Mouse (Mus musculus): ENCODE data around the gene Khnyn. TPM values are rescaled to one million over a fixed set of nuclear protein-coding genes. Genes with fewer than 3 reads are reported as not detected.

Gene Khnyn
- polyA plus RNA-seq, 1 experiment: 10.0 TPM

DNA sequence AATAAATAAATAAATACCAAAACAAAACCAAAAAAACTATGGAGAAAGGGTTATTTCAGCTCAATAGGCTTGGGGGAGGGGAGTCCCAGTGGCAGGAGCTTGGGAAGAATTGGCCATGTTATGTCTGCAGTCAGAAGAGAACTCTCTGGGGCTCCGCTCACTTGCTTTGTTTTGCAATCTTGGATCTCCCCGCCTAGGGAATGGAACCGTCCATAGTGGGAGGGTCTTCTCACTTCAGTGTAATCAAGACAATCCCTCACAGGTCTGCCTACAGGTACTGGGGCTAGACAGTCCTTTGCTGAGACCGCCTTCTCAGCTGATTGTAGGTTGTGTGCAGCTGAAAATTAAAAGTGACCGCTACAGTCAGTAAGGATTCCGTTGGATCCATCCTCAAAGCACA lies 15.2 kb upstream of the Khnyn start:
- Histone ChIP-seq H3K27me3 (ENCODE audit: control insufficient read depth, insufficient read depth, insufficient read length) (peaks cover 8% of the 10 kb centered on the region), H3K36me3 (ENCODE audit: control insufficient read depth, insufficient read depth) (no peaks in the 10 kb centered on the region), H3K4me2 (ENCODE audit: low read depth) (no peak overlapping the region), H3K79me2 (ENCODE audit: control insufficient read depth, insufficient read depth) (no peaks in the 10 kb centered on the region), H3K4me3 (no peak overlapping the region), H3ac (ENCODE audit: control insufficient read depth, insufficient read length) (no peak overlapping the region)
- no peak for TF ChIP-seq SRF (IDR thresholded peaks at IDR 0.05; ENCODE audit: control insufficient read depth, insufficient read length, low read depth)
- no peak for TF ChIP-seq MYOD1 (IDR thresholded peaks at IDR 0.05; ENCODE audit: control insufficient read depth in 1 of 3, insufficient read length in 2 of 3, low read depth in 2 of 3)
- TF ChIP-seq TCF3 (IDR thresholded peaks at IDR 0.05; ENCODE audit: insufficient read length, low read depth): no peak
- no peak for TF ChIP-seq CEBPB (IDR thresholded peaks at IDR 0.05; ENCODE audit: insufficient read depth, poor library complexity, severe bottlenecking)
- TF ChIP-seq MYOG (IDR thresholded peaks at IDR 0.05; ENCODE audit: control insufficient read depth in 1 of 3, insufficient read depth in 1 of 3, insufficient read length in 2 of 3, low read depth in 2 of 3): no peak
- no peak for TF ChIP-seq TCF12 (IDR thresholded peaks at IDR 0.05; ENCODE audit: insufficient read depth, poor library complexity, severe bottlenecking)
- no peak for TF ChIP-seq MAX (IDR thresholded peaks at IDR 0.05; ENCODE audit: low read depth)
- TF ChIP-seq POLR2AphosphoS2 (IDR thresholded peaks at IDR 0.05; ENCODE audit: insufficient read length, low read depth): no peak
- TF ChIP-seq USF1 (IDR thresholded peaks at IDR 0.05; ENCODE audit: low read depth): no peak
- TF ChIP-seq E2F4 (IDR thresholded peaks at IDR 0.05; ENCODE audit: insufficient read depth): no peak
- TF ChIP-seq POLR2A (IDR thresholded peaks at IDR 0.05; ENCODE audit: insufficient read length, low read depth): no peak
- no peak for TF ChIP-seq REST (IDR thresholded peaks at IDR 0.05; ENCODE audit: insufficient read depth, insufficient read length)

DNA sequence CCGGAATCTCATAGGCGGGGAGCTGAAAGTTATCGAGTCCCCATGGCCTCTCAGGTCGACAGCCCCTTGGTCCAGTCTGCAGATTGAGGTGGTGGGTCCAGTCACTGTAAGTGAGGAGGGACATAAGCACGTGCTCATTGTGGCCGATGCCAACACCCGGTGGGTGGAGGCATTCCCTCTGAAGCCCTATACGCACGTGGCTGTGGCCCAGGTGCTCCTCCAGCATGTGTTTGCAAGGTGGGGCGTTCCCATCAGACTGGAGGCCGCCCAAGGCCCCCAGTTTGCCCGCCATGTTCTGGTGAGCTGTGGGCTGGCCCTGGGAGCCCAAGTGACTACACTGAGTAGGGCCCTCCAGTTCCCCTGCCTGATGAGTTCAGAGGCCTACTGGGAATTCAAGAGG lies 12.7 kb upstream of the Khnyn start:
- Histone ChIP-seq H3K27me3 (ENCODE audit: control insufficient read depth, insufficient read depth, insufficient read length) (no peaks in the 10 kb centered on the region), H3K36me3 (ENCODE audit: control insufficient read depth, insufficient read depth) (no peaks in the 10 kb centered on the region), H3K4me3 (no peak overlapping the region), H3K4me2 (ENCODE audit: low read depth) (no peak overlapping the region), H3ac (ENCODE audit: control insufficient read depth, insufficient read length) (no peak overlapping the region), H3K79me2 (ENCODE audit: control insufficient read depth, insufficient read depth) (no peaks in the 10 kb centered on the region)
- TF ChIP-seq MYOG (IDR thresholded peaks at IDR 0.05; ENCODE audit: control insufficient read depth in 1 of 3, insufficient read depth in 1 of 3, insufficient read length in 2 of 3, low read depth in 2 of 3) (no peak), TCF3 (IDR thresholded peaks at IDR 0.05; ENCODE audit: insufficient read length, low read depth) (no peak), SRF (IDR thresholded peaks at IDR 0.05; ENCODE audit: control insufficient read depth, insufficient read length, low read depth) (no peak), MAX (IDR thresholded peaks at IDR 0.05; ENCODE audit: low read depth) (no peak), USF1 (IDR thresholded peaks at IDR 0.05; ENCODE audit: low read depth) (no peak), MYOD1 (IDR thresholded peaks at IDR 0.05; ENCODE audit: control insufficient read depth in 1 of 3, insufficient read length in 2 of 3, low read depth in 2 of 3) (no peak), REST (IDR thresholded peaks at IDR 0.05; ENCODE audit: insufficient read depth, insufficient read length) (no peak), TCF12 (IDR thresholded peaks at IDR 0.05; ENCODE audit: insufficient read depth, poor library complexity, severe bottlenecking) (no peak), POLR2AphosphoS2 (IDR thresholded peaks at IDR 0.05; ENCODE audit: insufficient read length, low read depth) (no peak), E2F4 (IDR thresholded peaks at IDR 0.05; ENCODE audit: insufficient read depth) (no peak), POLR2A (IDR thresholded peaks at IDR 0.05; ENCODE audit: insufficient read length, low read depth) (no peak), CEBPB (IDR thresholded peaks at IDR 0.05; ENCODE audit: insufficient read depth, poor library complexity, severe bottlenecking) (no peak)

DNA sequence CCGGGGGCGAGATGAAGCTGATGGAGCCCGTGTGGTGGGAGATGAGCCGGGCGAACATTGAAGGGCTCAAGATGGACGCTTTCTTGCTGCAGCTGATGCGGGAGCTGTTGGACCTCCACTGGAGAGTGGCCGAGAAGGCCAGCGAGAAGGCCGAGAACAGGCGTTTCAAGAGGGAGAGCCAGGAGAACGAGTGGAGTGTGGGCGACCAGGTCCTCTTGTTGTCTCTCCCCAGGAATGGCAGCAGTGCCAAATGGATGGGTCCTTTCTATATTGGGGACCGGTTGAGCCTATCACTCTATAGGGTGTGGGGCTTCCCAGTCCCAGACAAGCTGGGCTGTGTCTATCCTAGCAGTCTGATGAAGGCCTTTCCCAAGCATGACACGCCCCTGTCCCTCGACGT lies 12.2 kb upstream of the Khnyn start:
- H3K36me3 ChIP-seq (ENCODE audit: control insufficient read depth, insufficient read depth): no peaks in the 10 kb centered on the region

DNA sequence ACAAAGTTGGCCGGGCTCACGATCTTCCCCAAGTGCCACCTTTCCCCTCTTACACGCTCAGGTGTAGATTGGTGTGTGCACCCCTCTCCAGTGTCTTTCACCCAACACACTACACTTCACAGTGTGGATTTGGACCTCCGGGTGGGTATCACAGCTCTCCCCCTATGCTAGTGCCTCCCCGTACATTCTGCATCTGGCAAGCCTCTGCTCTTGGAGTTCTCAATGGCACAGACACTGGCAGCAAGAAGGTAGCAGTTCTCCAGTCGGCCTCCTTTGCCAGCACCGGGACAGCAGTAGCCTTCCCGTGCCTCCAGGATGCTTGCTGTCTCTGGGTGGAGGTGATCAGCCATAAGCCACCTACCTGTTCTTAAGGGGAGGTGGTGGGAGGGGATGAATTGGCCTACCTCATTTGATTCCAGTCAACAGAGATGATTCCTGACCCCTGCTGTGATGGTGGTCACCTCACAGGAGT lies 11.5 kb upstream of the Khnyn start:
- H3K4me2 ChIP-seq (ENCODE audit: low read depth): no peak overlapping the region
- no peaks in the 10 kb centered on the region for H3K36me3 ChIP-seq (ENCODE audit: control insufficient read depth, insufficient read depth)
- TF ChIP-seq POLR2AphosphoS2 (IDR thresholded peaks at IDR 0.05; ENCODE audit: insufficient read length, low read depth) (no peak), MYOG (IDR thresholded peaks at IDR 0.05; ENCODE audit: control insufficient read depth in 1 of 3, insufficient read depth in 1 of 3, insufficient read length in 2 of 3, low read depth in 2 of 3) (no peak), TCF12 (IDR thresholded peaks at IDR 0.05; ENCODE audit: insufficient read depth, poor library complexity, severe bottlenecking) (no peak), USF1 (IDR thresholded peaks at IDR 0.05; ENCODE audit: low read depth) (no peak), SRF (IDR thresholded peaks at IDR 0.05; ENCODE audit: control insufficient read depth, insufficient read length, low read depth) (no peak), REST (IDR thresholded peaks at IDR 0.05; ENCODE audit: insufficient read depth, insufficient read length) (no peak), POLR2A (IDR thresholded peaks at IDR 0.05; ENCODE audit: insufficient read length, low read depth) (no peak), MYOD1 (IDR thresholded peaks at IDR 0.05; ENCODE audit: control insufficient read depth in 1 of 3, insufficient read length in 2 of 3, low read depth in 2 of 3) (no peak), E2F4 (IDR thresholded peaks at IDR 0.05; ENCODE audit: insufficient read depth) (no peak), MAX (IDR thresholded peaks at IDR 0.05; ENCODE audit: low read depth) (no peak), TCF3 (IDR thresholded peaks at IDR 0.05; ENCODE audit: insufficient read length, low read depth) (no peak), CEBPB (IDR thresholded peaks at IDR 0.05; ENCODE audit: insufficient read depth, poor library complexity, severe bottlenecking) (no peak)
- no peak overlapping the region for H3ac ChIP-seq (ENCODE audit: control insufficient read depth, insufficient read length)
- H3K79me2 ChIP-seq (ENCODE audit: control insufficient read depth, insufficient read depth): no peaks in the 10 kb centered on the region
- no peak overlapping the region for H3K4me3 ChIP-seq
- no peaks in the 10 kb centered on the region for H3K27me3 ChIP-seq (ENCODE audit: control insufficient read depth, insufficient read depth, insufficient read length)

More for the DNA sequence above, 12.2 kb upstream of the Khnyn start:
- Histone ChIP-seq H3K4me2 (ENCODE audit: low read depth) (no peak overlapping the region), H3K79me2 (ENCODE audit: control insufficient read depth, insufficient read depth) (no peaks in the 10 kb centered on the region), H3K4me3 (no peak overlapping the region), H3K27me3 (ENCODE audit: control insufficient read depth, insufficient read depth, insufficient read length) (no peaks in the 10 kb centered on the region), H3ac (ENCODE audit: control insufficient read depth, insufficient read length) (no peak overlapping the region)
- no peak for TF ChIP-seq USF1 (IDR thresholded peaks at IDR 0.05; ENCODE audit: low read depth)
- no peak for TF ChIP-seq POLR2AphosphoS2 (IDR thresholded peaks at IDR 0.05; ENCODE audit: insufficient read length, low read depth)

All from myocyte (in vitro differentiated cells).